Mouse (Mus musculus) heart, adult 2 months (tissue): ENCODE results near the gene Gpsm1.

Source experiments
- CTCF ChIP-seq: fragments of 200-600 bp; IDR thresholded peaks from 2 replicates; pipeline ENCODE4 v1.8.1; 2022; ENCODE audit warnings: antibody characterized with exemption, mild to moderate bottlenecking, moderate library complexity
- POLR2A ChIP-seq: fragments of 200-500 bp; IDR thresholded peaks from 2 replicates; pipeline ENCODE4 v1.6.1; 2011; ENCODE audit warnings: mild to moderate bottlenecking, low read depth, low read length, control low read depth; ENCODE audit not compliant: insufficient read depth

GRCm38 (mm10) chr2:26324917-26325316 lies 9.6 kb downstream of the Gpsm1 start:
- 0 out of 2 replicates have a peak, but pooled peaks have one; percentile 10 for TF ChIP-seq POLR2A
- TF ChIP-seq CTCF = peak; percentile 84
